Mouse (Mus musculus) limb, embryonic 14.5 days (tissue): ENCODE measurements at regions not wholly inside any gene's neighbourhood (a gene's known extent, or its start where the extent isn't known, plus 50 kb on each side); places are given as distances from the start of the nearest gene placed in this dataset.

Experiments
- ATAC-seq: fragments of 200-750 bp; cut with Nextera tagmentation; 2 replicates; pipeline ENCODE4 v1.8.0; 2017; ENCODE audit warnings: low read depth, moderate number of reproducible peaks, moderate TSS enrichment; ENCODE audit not compliant: low FRiP score
- DNase-seq: peaks from one replicate; pipeline ENCODE4 v3.0.0-alpha.2; 2015; ENCODE audit warnings: low spot score
- H3K27ac ChIP-seq: fragments of 300-500 bp; sonication (generic); replicated peaks from 2 replicates; pipeline ENCODE4 v1.5.1; 2014; ENCODE audit warnings: low read depth, mild to moderate bottlenecking, low read length, moderate library complexity, mixed read lengths
- H3K27me3 ChIP-seq: fragments of 300-500 bp; sonication (generic); 2 replicates; pipeline ENCODE4 v1.6.1; 2014; ENCODE audit warnings: low read length, mixed read lengths; ENCODE audit not compliant: control insufficient read depth, insufficient read depth
- H3K36me3 ChIP-seq: fragments of 300-500 bp; sonication (generic); 2 replicates; pipeline ENCODE4 v1.6.1; 2014; ENCODE audit warnings: mild to moderate bottlenecking, low read length, moderate library complexity, mixed read lengths; ENCODE audit not compliant: control insufficient read depth, insufficient read depth
- H3K4me1 ChIP-seq: fragments of 300-500 bp; sonication (generic); 2 replicates; pipeline ENCODE4 v1.6.1; 2014; ENCODE audit warnings: antibody characterized with exemption, low read length, mixed read lengths; ENCODE audit not compliant: control insufficient read depth, insufficient read depth
- H3K4me2 ChIP-seq: fragments of 300-500 bp; sonication (generic); replicated peaks from 2 replicates; pipeline ENCODE4 v1.6.1; 2014; ENCODE audit warnings: low read depth, mild to moderate bottlenecking, low read length, moderate library complexity; ENCODE audit not compliant: severe bottlenecking
- H3K4me3 ChIP-seq: fragments of 300-500 bp; sonication (generic); replicated peaks from 2 replicates; pipeline ENCODE4 v1.5.1; 2014; ENCODE audit warnings: low read length
- H3K9ac ChIP-seq: fragments of 300-500 bp; sonication (generic); 2 replicates; pipeline ENCODE4 v1.6.1; 2014; ENCODE audit warnings: mild to moderate bottlenecking, low read depth, low read length, moderate library complexity; ENCODE audit not compliant: severe bottlenecking
- H3K9me3 ChIP-seq: fragments of 300-500 bp; sonication (generic); 2 replicates; pipeline ENCODE4 v1.6.1; 2016; ENCODE audit warnings: low read length; ENCODE audit not compliant: control insufficient read depth
- POLR2A ChIP-seq: fragments of 200-500 bp; IDR thresholded peaks from 2 replicates; pipeline ENCODE4 v1.8.0; 2012; ENCODE audit warnings: inconsistent platforms, mild to moderate bottlenecking, moderate library complexity, borderline replicate concordance; ENCODE audit not compliant: insufficient read depth, insufficient read length; ENCODE audit errors: extremely low read depth
- WGBS: fragments of 180-500 bp; shearing (Covaris S2); extraction: QIAGEN DNeasy Blood & Tissue Kit; methylation state at CpG from one replicate; pipeline ENCODE4 v1.1.7; 2014; 5-methylcytosine and 5-hydroxymethylcytosine counted together

- Histone ChIP-seq H3K27me3 (no peaks in the 10 kb centered on the region), H3K4me2 (no peak overlapping the region), H3K27ac (no peak overlapping the region), H3K4me1 (no peaks in the 10 kb centered on the region), H3K9ac (no peak overlapping the region), H3K4me3 (no peak overlapping the region), H3K9me3 (no peaks in the 10 kb centered on the region), H3K36me3 (no peaks in the 10 kb centered on the region)
- TF ChIP-seq POLR2A = no peak
- WGBS = 78% methylated on average over 5 of the region's 5 CpGs
- no peak for ATAC-seq
- DNase-seq = no peak
Observed at GRCm38 (mm10) chr5:60599460-60600299, 1208.9 kb upstream of the G6pd2 start.

DNA sequence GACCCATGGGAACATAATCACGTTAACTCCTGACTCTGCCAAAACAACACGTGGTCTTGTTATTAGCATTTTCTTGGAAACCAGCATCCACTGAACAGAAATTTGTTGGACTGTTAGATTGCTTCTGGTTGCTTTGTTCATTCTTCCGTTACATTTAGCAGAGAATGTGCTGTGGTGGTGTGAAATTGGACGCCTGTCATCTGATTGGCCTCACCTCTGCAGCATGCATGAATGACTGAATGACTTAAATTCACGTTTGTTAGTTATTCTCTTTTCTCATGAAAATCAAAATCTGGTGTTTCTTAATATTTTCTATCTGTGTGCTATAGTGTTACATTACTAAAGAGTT, 1208.3 kb upstream of the G6pd2 start:
- H3K36me3 ChIP-seq = no peaks in the 10 kb centered on the region
- no peaks in the 10 kb centered on the region for H3K4me1 ChIP-seq
- H3K9ac ChIP-seq = no peak overlapping the region
- no peak overlapping the region for H3K27ac ChIP-seq
- no peaks in the 10 kb centered on the region for H3K27me3 ChIP-seq
- H3K4me2 ChIP-seq = no peak overlapping the region
- H3K4me3 ChIP-seq = no peak overlapping the region
- 76% methylated on average over 5 of the region's 5 CpGs for WGBS
- no peak for DNase-seq
- H3K9me3 ChIP-seq = no peaks in the 10 kb centered on the region
- TF ChIP-seq POLR2A = no peak
- ATAC-seq = no peak

GRCm38 (mm10) chr5:60608943-60609614, 1199.5 kb upstream of the G6pd2 start:
- TF ChIP-seq POLR2A = no peak
- Histone ChIP-seq H3K27me3 (no peaks in the 10 kb centered on the region), H3K9ac (no peak overlapping the region), H3K4me2 (no peak overlapping the region), H3K36me3 (no peaks in the 10 kb centered on the region), H3K4me3 (no peak overlapping the region), H3K9me3 (no peaks in the 10 kb centered on the region), H3K27ac (no peak overlapping the region), H3K4me1 (no peaks in the 10 kb centered on the region)
- WGBS = 32% methylated on average over 4 of the region's 4 CpGs
- peak; percentile 46 for DNase-seq
- no peak for ATAC-seq
